Mouse (Mus musculus) gastrocnemius, postnatal 14 days (tissue): ENCODE results near the gene Nrap. TPM values are rescaled to one million over a fixed set of nuclear protein-coding genes. Genes with fewer than 3 reads are reported as not detected.
"Not testable (repeated sequence)": the region's sequence is repeated elsewhere in the genome, so short reads cannot be mapped to it uniquely, and the experiment has no call there.

Experiments used
- DNase-seq: peaks from one replicate; pipeline ENCODE4 v3.0.0; 2021; ENCODE audit warnings: mixed read lengths
- intact Hi-C: fragments of 180-260 bp; cut with DNase I; formaldehyde crosslinking; loops from one replicate; pipeline ENCODE4 v1.15.1; 2025; ENCODE audit warnings: low total_unique reads
- total RNA-seq, 2 experiments: library from RNA; stranded (reverse); gene quantifications; 2 replicates each; pipeline ENCODE4 v1.2.3; 2021

Gene Nrap
- total RNA-seq, 2 experiments from 2014 or later = 506 to 571 TPM

GRCm38 (mm10) chr19:56370389-56371150 is 19.3 kb downstream of the Nrap start:
- intact Hi-C loops = no loop called here
- DNase-seq = no peak

GRCm38 (mm10) chr19:56368912-56369311 is 20.9 kb downstream of the Nrap start:
- no peak for DNase-seq
- intact Hi-C loops = no loop called here

- no peak for DNase-seq
- intact Hi-C loops = no loop called here
Measured at GRCm38 (mm10) chr19:56367778-56368177, 22.1 kb downstream of the Nrap start.

GRCm38 (mm10) chr19:56366625-56367024 is 23.2 kb downstream of the Nrap start:
- no peak for DNase-seq
- intact Hi-C loops = no loop called here

GRCm38 (mm10) chr19:56366168-56366567 is 23.7 kb downstream of the Nrap start:
- intact Hi-C loops = no loop called here
- no peak for DNase-seq

- intact Hi-C loops = no loop called here
- DNase-seq = no peak
Measured at GRCm38 (mm10) chr19:56364563-56364962, 25.3 kb downstream of the Nrap start.

- intact Hi-C loops = no loop called here
- no peak for DNase-seq
Measured at GRCm38 (mm10) chr19:56363721-56364460, 25.9 kb downstream of the Nrap start.

- no peak for DNase-seq
- intact Hi-C loops = no loop called here
Measured at GRCm38 (mm10) chr19:56358890-56359289, 30.9 kb downstream of the Nrap start.

- DNase-seq, intact Hi-C loops: not testable (repeated sequence)
Measured at GRCm38 (mm10) chr19:56357374-56357708, 32.5 kb downstream of the Nrap start.

GRCm38 (mm10) chr19:56356480-56357373 is 33.1 kb downstream of the Nrap start:
- intact Hi-C loops = no loop called here
- DNase-seq = peak; percentile 70

- DNase-seq = no peak
- intact Hi-C loops = no loop called here
Measured at GRCm38 (mm10) chr19:56355201-56355600, 34.6 kb downstream of the Nrap start.

- intact Hi-C loops = no loop called here
- DNase-seq = no peak
Measured at GRCm38 (mm10) chr19:56353689-56354088, 36.1 kb downstream of the Nrap start.

GRCm38 (mm10) chr19:56349295-56349694 is 40.5 kb downstream of the Nrap start:
- DNase-seq = no peak
- intact Hi-C loops = no loop called here

GRCm38 (mm10) chr19:56346750-56347149 is 43.1 kb downstream of the Nrap start:
- intact Hi-C loops = no loop called here
- no peak for DNase-seq

- DNase-seq = no peak
- intact Hi-C loops = no loop called here
Measured at GRCm38 (mm10) chr19:56346016-56346415, 43.8 kb downstream of the Nrap start.

- DNase-seq = no peak
- intact Hi-C loops = no loop called here
Measured at GRCm38 (mm10) chr19:56343869-56344563, 45.8 kb downstream of the Nrap start.

GRCm38 (mm10) chr19:56342006-56342405 is 47.8 kb downstream of the Nrap start:
- intact Hi-C loops = no loop called here
- peak; percentile 78 for DNase-seq

GRCm38 (mm10) chr19:56336826-56337225 is 53.0 kb downstream of the Nrap start:
- DNase-seq = peak; percentile 33
- intact Hi-C loops = no loop called here

GRCm38 (mm10) chr19:56336321-56336720 is 53.5 kb downstream of the Nrap start:
- intact Hi-C loops = no loop called here

More at GRCm38 (mm10) chr19:56336321-56336720, 53.5 kb downstream of the Nrap start:
- no peak for DNase-seq
